Mouse (Mus musculus) G1E (cell line): ENCODE measurements around the gene Lrrc4c.

Experiments
- CTCF ChIP-seq: IDR thresholded peaks from 2 replicates; pipeline ENCODE4 v1.5.1; 2012; ENCODE audit warnings: low read depth, low read length, inconsistent platforms, mixed read lengths
- GATA1 ChIP-seq: IDR thresholded peaks from 2 replicates; pipeline ENCODE4 v1.6.1; 2012; ENCODE audit warnings: borderline replicate concordance, low read length, inconsistent platforms, mixed read lengths
- GATA2 ChIP-seq: IDR thresholded peaks from 2 replicates; pipeline ENCODE4 v1.6.1; 2012; ENCODE audit warnings: low read depth, low read length, inconsistent platforms, borderline replicate concordance
- POLR2AphosphoS5 ChIP-seq: IDR thresholded peaks from 2 replicates; pipeline ENCODE4 v1.6.1; 2012; ENCODE audit warnings: low read depth, low read length, inconsistent platforms; ENCODE audit not compliant: insufficient replicate concordance
- TAL1 ChIP-seq: conservative IDR thresholded peaks from 2 replicates; pipeline ENCODE4 v1.6.1; 2012; ENCODE audit warnings: low read depth, low read length, inconsistent platforms, mixed read lengths

DNA sequence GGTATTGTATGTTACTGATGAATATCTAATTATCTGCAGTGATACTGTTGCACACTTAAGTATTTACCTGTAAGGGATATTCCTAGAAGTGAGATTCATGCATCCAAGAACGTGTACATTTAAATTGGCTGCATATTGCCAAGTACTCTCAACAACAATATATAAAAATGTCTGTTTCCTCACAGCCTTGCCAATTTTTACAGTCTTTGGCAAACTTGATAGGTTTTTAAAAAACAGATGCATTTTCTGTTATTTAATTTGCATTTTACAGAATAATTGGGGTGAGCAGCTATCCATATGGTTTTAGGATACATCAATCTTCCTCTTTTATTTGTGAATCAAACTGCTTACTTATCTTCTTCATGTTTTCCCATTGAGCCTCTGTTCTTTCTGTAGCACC, 439.7 kb downstream of the Lrrc4c start:
- TF ChIP-seq POLR2AphosphoS5: no peak
- no peak for TF ChIP-seq CTCF
- TF ChIP-seq GATA1: no peak
- TF ChIP-seq TAL1: no peak
- no peak for TF ChIP-seq GATA2
